Mouse (Mus musculus) spleen, embryonic (tissue): Measurements from ENCODE around the gene Ablim2.

ENCODE experiments used
- CTCF ChIA-PET: fragments of 350-600 bp; sonication (Branson Sonifier 250); formaldehyde crosslinking; loops from one replicate; lab custom pipeline; 2022; lab: Charles Lee

Ablim2 gene

GRCm38 (mm10) chr5:35739005-35739404 lies 18.7 kb upstream of the Ablim2 start:
- CTCF ChIA-PET = no interaction called here

- CTCF ChIA-PET = no interaction called here
Measured at GRCm38 (mm10) chr5:35739536-35740278, 18.0 kb upstream of the Ablim2 start, which contains the start of gene Sh3tc1. Gene Sh3tc1, minus strand, starts transcription at chr5:35739987.

- CTCF ChIA-PET = no interaction called here
Measured at GRCm38 (mm10) chr5:35740716-35741115, 17.0 kb upstream of the Ablim2 start.

GRCm38 (mm10) chr5:35741225-35741820 lies 16.4 kb upstream of the Ablim2 start:
- CTCF ChIA-PET = no interaction called here

GRCm38 (mm10) chr5:35743238-35743951 lies 14.3 kb upstream of the Ablim2 start:
- CTCF ChIA-PET = no interaction called here

- CTCF ChIA-PET = no interaction called here
Measured at GRCm38 (mm10) chr5:35743990-35744722, 13.5 kb upstream of the Ablim2 start.

GRCm38 (mm10) chr5:35745406-35745805 lies 12.3 kb upstream of the Ablim2 start:
- CTCF ChIA-PET = interaction anchor here (0.7 kb wide), 1 partner anchor 12 kb away, joined by 27 read pairs; the partner anchor contains the start of gene Ablim2

- CTCF ChIA-PET = interaction anchor here (0.7 kb wide), 1 partner anchor 14 kb away, joined by 3 read pairs; no protein-coding TSS in a partner anchor
Measured at GRCm38 (mm10) chr5:35746910-35747309, 10.8 kb upstream of the Ablim2 start.

GRCm38 (mm10) chr5:35749416-35749815 lies 8.3 kb upstream of the Ablim2 start:
- CTCF ChIA-PET = no interaction called here

GRCm38 (mm10) chr5:35750026-35750425 lies 7.7 kb upstream of the Ablim2 start:
- CTCF ChIA-PET = interaction anchor here (0.6 kb wide), 1 partner anchor 37 kb away, joined by 3 read pairs; no protein-coding TSS in a partner anchor

GRCm38 (mm10) chr5:35751016-35751415 lies 6.7 kb upstream of the Ablim2 start:
- CTCF ChIA-PET = no interaction called here

GRCm38 (mm10) chr5:35755131-35755733 lies 2.4 kb upstream of the Ablim2 start:
- CTCF ChIA-PET = interaction anchor here (0.6 to 2.2 kb wide), 3 partner anchors 12 to 1901 kb away, joined by 3 to 12 read pairs (median 4); no protein-coding TSS in a partner anchor

- CTCF ChIA-PET = interaction anchor here (1.0 to 2.2 kb wide), 2 partner anchors 11 to 55 kb away, joined by 3 to 12 read pairs; no protein-coding TSS in a partner anchor
Measured at GRCm38 (mm10) chr5:35756020-35756419, 1.7 kb upstream of the Ablim2 start.

- CTCF ChIA-PET = interaction anchor here (0.8 to 2.2 kb wide), 2 partner anchors 12 to 56 kb away, joined by 12 to 27 read pairs; no protein-coding TSS in a partner anchor
Measured at GRCm38 (mm10) chr5:35756997-35757638, 562 bp upstream of the Ablim2 start.

- CTCF ChIA-PET = interaction anchor here (0.6 to 0.8 kb wide), 2 partner anchors 13 to 38 kb away, joined by 3 to 27 read pairs; no protein-coding TSS in a partner anchor
Measured at GRCm38 (mm10) chr5:35758081-35759053, 687 bp downstream of the Ablim2 start.

- CTCF ChIA-PET = no interaction called here
Measured at GRCm38 (mm10) chr5:35761323-35761722, 3.6 kb downstream of the Ablim2 start.

- CTCF ChIA-PET = no interaction called here
Measured at GRCm38 (mm10) chr5:35762388-35762787, 4.7 kb downstream of the Ablim2 start.

- CTCF ChIA-PET = no interaction called here
Measured at GRCm38 (mm10) chr5:35762850-35763249, 5.2 kb downstream of the Ablim2 start.

GRCm38 (mm10) chr5:35765909-35766308 lies 8.2 kb downstream of the Ablim2 start:
- CTCF ChIA-PET = no interaction called here
